Mouse (Mus musculus) heart, adult 8-10 months (tissue): ENCODE measurements around the gene Mtap. TPM values are rescaled to one million over a fixed set of nuclear protein-coding genes. Genes with fewer than 3 reads are reported as not detected.

Experiments used
- DNase-seq: peaks from one replicate; pipeline ENCODE4 v3.0.0; 2022; ENCODE audit warnings: low spot score
- total RNA-seq, 4 experiments: library from RNA; stranded (reverse); gene quantifications; 2 replicates each; pipeline ENCODE4 v1.2.4; 2022

Gene Mtap
- 10 to 100 TPM; 19.9 to 23.2 (median 22.0) TPM for total RNA-seq

DNA sequence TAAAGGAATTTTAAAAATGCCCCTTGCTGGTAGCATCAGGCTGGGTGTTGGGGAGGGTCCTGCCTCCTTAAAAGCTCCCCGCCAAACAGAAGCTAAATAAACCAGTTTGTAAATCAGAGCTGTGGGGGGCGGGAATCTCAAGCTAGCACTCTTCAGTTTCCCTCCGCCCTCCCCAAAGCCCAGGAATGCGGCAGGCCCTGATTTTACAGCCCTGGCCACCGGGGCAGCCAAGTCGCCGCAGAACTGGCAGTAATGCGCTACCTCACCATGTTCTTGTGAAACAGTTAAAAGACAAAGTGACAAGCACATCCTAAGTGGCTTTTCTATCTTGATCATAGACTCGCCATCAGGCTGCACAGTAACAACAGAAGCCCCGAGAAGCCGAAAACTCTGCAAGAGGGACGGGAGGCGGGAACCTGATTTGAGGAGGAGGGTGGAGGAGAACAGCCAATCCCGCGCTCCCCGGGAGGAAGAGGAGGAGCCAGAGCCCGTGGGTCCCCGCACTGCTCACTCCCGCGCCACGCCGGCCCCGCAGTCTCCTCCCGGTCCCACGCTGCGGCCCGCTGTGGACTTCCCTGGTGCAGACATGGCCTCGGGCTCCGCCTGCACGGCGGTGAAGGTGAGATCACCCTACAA is at the start of gene Mtap:
Gene Mtap (plus strand): TSS at position 217 of the 636 bp plus-strand sequence.
- peak; percentile 84 for DNase-seq

DNA sequence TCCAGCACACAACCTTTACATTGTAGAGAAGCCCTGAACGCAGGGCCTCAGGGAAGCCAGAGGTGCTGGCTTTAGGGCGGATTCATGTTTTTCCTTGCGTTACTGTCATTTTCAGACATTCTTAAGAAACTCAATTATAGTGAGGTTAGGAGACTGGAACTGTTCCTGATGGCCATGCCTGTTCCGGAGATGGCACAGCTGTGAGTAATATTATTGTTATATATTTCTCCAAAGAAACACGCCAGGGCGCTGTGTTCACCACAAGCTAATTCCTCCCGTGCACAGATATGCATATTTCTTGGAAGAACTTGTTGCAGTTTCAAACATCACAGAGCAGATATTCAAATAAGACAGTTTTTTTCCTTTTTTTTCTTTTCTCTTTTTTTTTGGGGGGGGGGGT is 47.8 kb upstream of the Mtap start:
- no peak for DNase-seq

DNA sequence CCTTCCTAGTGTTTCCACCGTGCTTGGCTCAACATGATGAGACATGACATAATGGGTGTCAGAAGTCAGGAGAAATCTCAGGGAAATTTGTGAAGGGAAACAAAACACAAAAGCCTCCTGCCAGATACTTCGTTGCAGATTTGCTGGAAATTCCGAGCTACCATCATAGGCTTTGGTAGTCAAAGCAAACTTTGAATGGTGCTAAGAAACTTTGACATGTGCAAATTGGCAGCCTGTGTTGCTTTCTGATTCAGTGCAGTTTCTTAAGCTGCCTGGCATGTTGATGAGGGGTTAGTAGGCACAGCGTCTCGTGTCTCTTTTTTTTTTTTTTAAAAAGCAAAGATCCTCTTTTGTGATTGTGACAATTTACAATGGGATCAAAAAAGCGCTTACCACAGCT is 46.7 kb upstream of the Mtap start:
- no peak for DNase-seq

DNA sequence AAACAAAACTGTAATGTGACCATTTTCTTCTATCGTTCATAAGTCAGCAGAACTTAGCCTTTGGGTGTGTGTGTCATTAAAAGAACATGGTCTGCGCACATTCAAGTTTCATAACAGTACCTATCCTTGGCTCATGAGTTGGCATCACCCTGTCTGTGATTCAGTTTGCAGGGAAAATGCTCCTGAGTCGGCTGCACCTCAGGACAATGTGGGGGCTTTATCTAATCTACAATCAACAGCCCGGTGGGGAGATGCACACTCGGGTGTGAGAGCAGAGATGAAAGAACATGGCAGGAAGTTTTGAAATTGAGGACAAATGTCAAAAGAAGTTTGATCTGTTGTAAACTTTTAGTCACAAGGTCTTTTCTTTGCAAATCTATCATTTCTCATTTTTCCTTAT is 44.8 kb upstream of the Mtap start:
- no peak for DNase-seq

DNA sequence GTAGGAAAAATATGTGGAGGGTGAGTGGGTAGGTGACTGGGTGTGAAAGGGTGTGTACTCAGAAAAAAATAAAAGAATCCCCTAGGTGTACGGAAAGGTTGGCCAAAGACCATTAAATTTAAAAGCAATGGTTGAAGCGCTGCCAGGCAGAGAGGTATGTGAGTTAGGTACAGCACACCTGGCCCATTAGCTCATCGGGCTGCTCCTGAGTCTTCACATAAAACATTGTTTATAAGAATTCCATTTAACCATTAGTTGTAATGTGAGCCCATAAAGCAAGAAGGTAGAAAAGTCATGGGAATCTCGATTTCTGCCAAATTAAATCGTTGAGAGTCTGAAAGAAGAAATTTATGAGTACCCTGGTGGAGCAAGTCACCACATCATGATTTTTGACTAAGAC is 42.1 kb upstream of the Mtap start:
- DNase-seq: no peak

DNA sequence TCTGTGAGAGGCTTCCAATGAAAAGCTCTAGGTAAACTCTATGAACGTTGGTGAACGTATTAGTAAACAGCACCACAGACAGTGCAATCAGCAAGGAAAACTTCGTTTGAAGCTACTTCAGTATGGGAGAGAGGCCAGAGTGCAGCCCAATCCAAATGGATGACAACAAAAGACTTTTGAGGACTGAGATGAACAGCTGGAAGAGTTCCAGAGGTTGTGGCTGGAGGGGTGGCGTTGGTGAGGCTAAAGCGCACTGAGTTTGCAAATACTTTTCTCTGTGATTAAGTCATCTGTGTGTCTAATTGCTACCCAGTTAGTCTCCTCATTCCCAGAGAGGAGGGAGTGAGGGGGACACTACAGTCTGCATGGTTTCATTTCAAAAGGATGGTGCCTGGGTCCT is 38.7 kb upstream of the Mtap start:
- no peak for DNase-seq

DNA sequence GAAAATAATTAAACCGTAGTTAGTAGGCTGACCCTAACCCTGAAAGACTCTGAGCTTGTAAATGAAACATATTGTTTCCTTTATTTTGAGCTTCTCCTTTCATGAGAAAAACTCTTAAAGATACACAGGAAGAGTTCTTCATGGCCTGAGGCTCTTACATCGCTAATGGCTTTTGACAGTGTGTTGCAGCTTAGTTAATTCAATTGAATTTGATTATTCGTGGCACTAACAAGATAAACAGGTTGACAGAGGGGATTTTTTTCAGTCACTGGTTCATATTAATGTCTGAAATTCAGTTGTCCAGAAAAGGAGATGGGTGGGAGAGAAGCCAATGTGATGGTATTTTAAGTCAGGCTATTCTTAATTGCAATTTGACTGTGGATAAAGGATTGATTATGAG is 35.6 kb upstream of the Mtap start:
- DNase-seq: no peak

DNA sequence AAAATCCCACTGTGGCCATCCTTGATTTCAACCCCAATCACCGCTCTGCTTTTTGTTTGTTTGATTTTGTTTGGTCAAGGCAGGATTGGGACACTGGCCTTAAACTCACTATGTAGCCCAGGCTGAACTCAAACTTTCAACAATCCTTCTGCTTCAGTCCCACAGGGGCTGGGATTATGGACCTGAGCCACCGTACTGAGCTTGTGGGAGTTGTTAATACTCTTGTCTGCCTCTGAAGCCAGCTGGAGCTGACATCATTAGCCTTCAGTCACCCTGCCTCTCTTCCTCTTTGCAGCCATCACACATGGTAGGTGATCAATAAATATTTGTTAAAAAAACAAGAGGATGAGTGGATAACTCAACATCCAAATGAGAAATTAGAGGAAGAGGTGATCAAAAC is 34.6 kb upstream of the Mtap start:
- no peak for DNase-seq

DNA sequence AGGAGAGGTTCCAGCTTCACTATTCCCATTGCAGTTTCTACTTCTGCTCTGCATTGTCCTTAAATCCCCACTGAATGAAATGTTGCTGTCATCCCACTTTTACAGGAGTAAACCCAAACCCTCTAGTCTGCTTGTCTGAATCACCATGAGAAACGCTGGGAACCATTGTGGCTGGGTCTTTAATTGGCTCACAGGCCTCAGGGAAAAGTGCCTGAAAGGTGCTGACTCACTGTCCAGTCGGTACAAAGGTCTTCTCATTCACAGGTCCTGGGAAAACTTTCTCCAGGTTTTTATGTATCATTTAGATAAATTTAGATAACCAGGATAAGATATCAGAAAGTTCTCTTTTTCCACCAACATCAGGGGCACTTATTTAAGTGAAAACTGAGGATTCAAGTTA is 31.4 kb upstream of the Mtap start:
- DNase-seq: no peak

DNA sequence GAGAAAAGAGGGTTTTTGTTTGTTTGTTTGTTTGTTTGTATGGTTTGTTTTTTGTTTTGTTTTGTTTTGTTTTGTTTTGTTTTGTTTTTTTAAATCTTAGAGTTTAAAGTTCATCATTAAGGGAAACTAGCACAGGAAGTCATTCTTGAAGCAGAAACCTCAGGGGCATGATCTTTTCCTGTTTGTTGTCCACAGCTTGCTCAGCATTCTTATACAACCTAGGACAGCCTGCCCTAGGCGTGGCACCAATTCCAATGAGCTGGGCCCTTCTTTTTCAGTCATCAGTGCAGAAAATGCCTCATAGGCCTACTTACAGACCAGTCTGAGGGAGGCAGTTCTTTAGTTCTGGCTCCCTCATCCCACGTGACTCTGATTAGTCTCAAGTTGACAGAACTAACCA is 30.4 kb upstream of the Mtap start:
- DNase-seq: no peak

DNA sequence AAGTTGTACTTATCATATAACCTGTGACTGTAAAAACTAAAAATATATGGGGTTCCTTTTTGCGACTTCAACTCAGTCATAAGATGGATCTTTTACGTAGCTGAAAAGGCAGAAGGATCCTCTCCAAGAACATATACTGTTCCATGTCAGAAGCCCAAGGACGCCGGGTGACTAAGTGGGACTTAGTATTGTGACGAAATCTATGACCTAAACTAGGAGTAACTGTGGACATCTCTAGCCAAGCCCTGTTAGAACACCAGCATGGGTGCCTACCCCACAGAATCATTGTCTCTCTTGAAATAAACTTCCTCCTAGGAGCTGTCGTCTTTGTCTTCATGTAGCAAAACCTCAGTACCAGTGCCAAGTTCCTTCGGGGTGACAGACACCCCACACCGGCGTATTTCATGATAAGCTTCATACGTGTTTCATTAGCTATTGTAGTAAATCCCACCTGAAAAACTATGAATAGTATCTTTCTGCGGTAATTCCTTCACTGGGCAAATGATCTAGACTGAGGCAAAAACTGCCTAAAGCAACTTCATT is 24.7 kb upstream of the Mtap start:
- DNase-seq: no peak

DNA sequence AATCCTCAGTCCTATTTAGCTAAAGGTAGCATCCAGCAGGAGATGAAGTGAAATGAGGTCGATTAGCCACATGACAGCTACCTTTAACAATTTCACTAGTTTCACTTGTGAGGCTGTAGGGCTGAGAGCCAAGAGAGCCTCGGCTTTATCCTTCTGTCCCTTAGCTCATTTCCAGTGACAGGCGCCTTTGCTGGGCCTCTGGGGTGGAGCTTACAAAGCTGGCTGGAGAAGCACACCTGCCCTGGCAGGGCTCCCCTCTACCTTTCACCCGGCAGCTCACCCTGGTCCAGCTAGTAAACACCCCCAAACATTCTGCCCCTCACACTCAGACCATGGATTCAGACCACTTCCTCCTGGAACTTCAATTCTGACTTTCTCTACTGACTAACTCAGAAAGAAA is 24.1 kb upstream of the Mtap start:
- DNase-seq: no peak

DNA sequence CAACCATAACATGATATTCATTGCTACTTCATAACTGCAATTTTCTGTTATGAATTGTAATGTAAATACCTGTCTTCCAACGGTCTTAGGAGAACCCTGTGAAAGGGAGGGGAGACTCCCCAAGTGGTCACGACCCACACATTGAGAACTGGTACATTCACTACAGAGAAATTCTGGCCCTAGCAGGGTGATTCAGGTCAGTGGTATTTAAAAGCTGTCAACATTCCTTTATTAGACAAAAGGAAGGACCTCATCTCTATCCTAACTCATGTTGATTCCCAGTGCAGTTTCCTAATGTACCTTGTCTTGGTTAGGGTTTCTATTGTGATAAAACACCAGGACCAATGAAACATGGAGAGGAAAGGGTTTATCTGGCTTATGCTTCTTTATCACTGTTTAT is 20.9 kb upstream of the Mtap start:
- no peak for DNase-seq

DNA sequence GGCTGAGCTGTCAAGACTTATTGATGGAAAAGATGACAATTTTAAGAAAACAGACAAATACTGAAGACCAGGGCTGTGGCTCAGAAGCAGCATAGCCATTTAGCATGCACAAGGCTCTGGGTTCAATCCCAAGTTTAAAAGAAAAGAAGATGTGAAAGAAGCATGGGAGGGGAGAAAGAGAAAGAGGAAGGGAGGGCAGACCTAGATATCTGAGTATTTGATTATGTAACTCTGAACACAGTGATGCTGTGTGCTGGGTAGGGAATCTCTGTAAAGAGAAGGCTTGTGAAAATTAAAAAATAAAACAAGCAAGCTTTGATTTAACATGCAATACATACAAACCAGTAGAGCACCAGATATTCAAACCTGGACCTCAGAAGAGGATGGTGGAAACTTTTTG is 17.0 kb upstream of the Mtap start:
- no peak for DNase-seq

DNA sequence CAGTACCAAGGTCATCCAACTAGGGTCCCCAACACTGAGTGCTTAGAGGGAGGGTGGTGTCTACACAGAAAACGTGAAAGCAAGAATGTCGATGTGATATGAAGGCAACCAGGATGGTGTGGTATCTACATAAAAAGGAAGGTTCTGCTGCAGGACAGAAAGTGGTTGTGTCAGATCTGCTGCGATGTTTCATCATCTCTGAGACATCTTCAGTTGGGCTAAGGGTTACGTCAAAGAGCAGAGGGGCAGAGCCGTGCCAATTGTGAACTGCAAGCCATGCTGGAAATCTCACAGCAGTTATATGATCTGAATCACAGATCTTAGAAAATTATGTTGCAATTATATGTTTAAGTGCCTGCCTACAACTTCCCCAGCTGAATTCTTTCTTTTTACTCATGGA is 16.6 kb upstream of the Mtap start:
- DNase-seq: no peak

DNA sequence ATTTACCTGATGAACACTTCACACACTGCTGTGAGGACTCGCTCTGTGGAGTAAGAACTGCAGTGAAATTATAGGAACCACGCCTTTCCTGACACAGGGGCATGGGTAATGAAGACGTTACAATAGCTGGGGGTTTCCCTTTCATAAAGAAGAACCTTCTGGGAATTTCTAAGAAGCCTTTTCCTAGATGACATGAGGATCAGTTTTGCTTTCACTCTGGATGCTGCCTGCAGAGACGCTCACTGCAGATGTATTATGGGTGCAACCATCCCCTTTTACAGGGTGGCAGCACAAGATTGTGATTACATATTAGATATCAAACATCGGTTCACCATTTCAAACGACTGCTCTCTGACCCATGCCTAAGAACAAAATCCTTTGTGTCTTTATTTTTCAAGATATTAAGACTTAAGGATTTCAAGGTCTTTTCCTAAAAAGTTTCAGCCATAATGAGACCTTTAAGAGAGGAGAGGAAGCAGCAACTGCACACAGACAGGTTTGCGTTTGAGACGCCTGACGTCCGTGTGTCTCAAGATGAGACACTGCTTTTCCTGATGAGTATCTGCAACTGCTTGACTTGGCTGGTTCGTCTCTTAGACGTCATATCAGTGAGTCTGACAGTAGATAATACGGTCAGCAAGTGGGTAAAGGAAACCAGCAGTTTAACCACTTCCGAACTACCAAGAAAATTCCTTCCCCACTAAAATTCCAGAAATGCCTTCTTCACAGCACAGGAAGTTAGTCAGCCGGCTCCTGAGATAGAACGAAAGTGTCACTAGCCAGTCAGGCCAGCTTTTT is 13.3 kb upstream of the Mtap start:
- no peak for DNase-seq

DNA sequence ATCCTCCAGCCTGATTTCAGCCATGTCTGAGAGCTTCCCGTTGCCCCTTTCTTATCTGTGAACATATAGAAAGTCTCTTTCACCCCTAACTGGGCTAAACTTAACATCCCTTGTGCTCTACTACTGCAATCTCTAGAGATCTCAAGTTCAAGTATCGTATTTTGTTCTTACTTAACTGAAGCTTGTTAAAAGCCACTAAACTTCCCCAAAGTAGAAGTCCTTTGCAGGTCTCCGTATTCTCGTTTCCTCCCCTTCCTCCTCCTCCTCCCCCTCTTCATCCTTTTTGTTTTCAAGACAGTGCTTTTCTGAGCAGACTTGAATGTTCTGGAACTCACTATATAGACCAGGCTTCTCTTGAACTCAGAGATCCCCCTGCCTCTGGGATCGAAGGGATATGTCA is 9.2 kb upstream of the Mtap start:
- DNase-seq: no peak

DNA sequence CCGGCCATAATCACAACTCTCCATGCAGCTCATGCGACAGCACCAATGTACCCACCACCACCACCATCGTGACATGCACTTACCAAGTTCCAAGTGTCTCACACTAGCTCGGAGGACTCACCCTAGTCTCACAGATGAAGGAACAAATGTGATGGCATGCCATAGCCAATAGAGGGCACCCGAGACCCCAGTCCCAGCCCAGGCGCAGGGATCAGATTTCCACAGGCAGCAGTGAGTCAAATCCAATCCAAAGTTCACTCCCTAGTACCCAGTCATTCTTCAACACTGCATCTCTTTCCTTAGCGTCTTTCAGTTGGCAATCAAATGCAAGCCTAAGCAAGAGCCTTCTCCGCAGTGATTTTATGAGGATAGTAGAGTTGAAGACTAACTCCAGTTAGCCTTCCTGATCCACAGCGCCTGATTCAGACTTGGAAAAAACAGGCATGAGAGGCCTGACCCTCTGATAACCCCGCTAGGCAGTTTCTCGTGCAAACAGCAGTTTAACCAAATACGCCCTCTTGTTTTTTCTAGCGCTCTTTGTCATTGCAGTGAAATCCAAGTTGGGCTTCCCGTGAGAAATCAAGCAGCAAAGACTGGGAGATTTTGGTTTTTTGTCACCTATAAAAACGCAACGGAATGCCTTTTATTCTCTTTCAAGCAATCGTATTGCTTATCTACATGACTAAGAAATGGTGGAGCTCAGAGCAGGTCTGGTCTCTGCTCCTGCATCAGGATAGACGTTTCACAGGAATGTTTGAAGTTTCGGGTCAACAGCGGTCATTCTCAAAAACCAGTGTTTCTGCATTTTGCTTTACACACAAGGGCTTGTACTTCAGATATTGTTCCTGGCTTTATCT is 8.6 kb upstream of the Mtap start:
- peak; percentile 32 for DNase-seq

DNA sequence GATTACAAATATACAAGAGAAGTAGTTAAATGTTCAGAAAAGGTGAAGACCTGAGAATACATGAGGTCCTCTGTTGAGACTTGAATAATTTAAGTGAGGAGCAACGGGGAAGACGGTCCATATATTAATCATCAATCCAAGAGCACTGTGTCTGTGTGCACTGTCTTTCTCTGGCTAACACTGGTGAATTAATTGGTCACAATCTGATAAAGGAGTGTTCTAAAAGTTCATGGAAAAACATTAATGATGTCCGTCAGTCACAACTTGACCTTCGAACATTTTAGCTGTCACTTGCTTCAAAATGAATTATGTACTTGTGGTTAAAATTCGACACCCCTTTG is 8.0 kb upstream of the Mtap start:
- DNase-seq: no peak

DNA sequence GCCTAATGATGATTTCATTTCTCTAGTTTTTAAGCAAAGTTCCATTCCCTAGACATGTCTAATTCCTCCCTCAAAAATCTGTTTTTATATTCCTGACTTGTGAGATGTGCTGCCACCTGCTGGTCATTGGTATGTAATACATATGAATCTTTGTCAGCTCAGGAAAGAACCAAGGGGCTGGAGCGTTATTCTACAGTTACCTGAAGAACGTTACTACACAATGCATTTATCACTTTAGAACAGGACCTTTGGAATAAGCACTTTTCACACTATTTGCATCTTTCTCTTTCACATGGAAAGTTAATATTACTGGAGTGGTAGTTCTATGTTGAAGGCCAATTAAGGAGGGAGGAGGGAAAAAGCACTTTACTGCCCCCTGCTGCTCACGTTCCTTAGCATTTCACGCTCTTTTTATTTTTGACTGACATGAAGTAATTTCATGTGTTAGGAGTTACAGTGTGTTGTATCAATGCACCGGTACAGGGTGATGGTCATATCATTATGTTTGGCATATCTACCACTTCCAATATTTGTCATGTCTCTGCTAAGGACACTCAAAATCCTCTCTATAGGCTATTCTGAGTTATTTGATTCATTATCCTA is 7.5 kb upstream of the Mtap start:
- peak; percentile 60 for DNase-seq

DNA sequence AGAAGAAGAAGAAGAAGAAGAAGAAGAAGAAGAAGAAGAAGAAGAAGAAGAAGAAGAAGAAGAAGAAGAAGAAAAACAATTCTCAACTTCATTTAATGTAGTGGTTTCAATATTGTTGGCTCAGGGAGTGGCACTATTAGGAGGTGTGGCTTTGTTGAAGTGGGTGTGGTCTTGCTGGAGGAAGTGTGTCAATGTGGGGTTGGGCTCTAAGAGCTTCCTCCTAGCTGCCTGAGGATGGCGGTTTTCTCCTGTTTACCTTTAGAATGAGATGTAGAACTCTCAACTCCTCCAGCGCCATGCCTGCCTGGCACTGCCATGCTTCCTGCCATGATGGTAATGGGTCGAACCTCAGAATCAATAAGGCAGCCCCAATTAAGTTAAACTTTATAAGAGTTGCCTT is 5.1 kb upstream of the Mtap start:
- DNase-seq: no peak

DNA sequence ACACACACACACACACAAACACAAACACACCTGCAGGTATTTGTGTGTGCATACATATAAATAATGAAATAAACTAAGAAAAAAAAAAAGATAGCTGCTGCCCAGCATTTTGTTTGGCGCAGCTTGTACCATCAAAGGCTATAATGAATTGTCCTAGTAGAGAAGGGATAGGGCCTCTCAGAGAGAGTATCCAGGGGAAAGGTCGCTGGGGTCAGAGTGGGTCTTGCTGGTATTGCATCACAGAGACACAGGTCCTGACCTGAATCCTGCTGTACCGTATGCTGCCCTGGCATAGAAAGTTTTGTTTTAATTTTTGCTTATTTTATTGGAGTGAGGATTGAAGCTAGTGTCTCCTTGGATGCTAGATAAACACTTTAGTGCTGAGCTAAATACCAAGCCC is 566 bp upstream of the Mtap start:
- no peak for DNase-seq
